Mouse (Mus musculus) cerebellum, adult 2 months (tissue): Measurements from ENCODE around the gene Ifi202b. TPM values are rescaled to one million over a fixed set of nuclear protein-coding genes. Genes with fewer than 3 reads are reported as not detected.
A peak's percentile ranks its signal among the peaks of the same experiment; 100 is the strongest.
"Not testable (repeated sequence)": the region's sequence is repeated elsewhere in the genome, so short reads cannot be mapped to it uniquely, and the experiment has no call there.

Experiments used
- DNase-seq, 2 experiments: peaks; one replicate each; pipeline ENCODE4 v3.0.0; 2021
- H3K27ac ChIP-seq: fragments of 200-500 bp; 2 replicates; pipeline ENCODE4 v1.5.1; 2012; ENCODE audit warnings: low read length, control low read depth, inconsistent platforms; ENCODE audit not compliant: insufficient read depth
- H3K27me3 ChIP-seq: fragments of 200-500 bp; 2 replicates; pipeline ENCODE4 v1.6.1; 2012; ENCODE audit warnings: inconsistent platforms, mild to moderate bottlenecking, low read length, moderate library complexity; ENCODE audit not compliant: control insufficient read depth, insufficient read depth
- H3K4me1 ChIP-seq: fragments of 200-500 bp; 2 replicates; pipeline ENCODE4 v1.6.1; 2011; ENCODE audit warnings: low read length; ENCODE audit not compliant: control insufficient read depth, insufficient read depth
- H3K4me3 ChIP-seq: fragments of 200-500 bp; replicated peaks from 2 replicates; pipeline ENCODE3; 2011; ENCODE audit warnings: mild to moderate bottlenecking, low read depth, low read length, control low read depth; ENCODE audit not compliant: insufficient read depth
- CTCF ChIP-seq: fragments of 200-500 bp; IDR thresholded peaks from 2 replicates; pipeline ENCODE4 v1.5.1; 2011; ENCODE audit warnings: low read depth, mild to moderate bottlenecking, control low read depth, low read length, moderate library complexity, borderline replicate concordance; ENCODE audit not compliant: insufficient read depth
- POLR2A ChIP-seq: fragments of 200-500 bp; IDR thresholded peaks from 2 replicates; pipeline ENCODE4 v1.6.1; 2011; ENCODE audit warnings: low read length, control low read depth, borderline replicate concordance; ENCODE audit not compliant: insufficient read depth
- WGBS: fragments of 180-500 bp; shearing (Covaris S2); methylation state at CpG from one replicate; pipeline ENCODE4 v1.1.7; 2018; 5-methylcytosine and 5-hydroxymethylcytosine counted together
- polyA plus RNA-seq: library from polyadenylated mRNA; depleted of rRNA; stranded (reverse); fragments of >200 nt; gene quantifications from 2 replicates; pipeline ENCODE4 v1.2.3, GENCODE M21; 2012; rRNA removed

The Ifi202b gene
- polyA plus RNA-seq, 1 experiment, result not detected

DNA sequence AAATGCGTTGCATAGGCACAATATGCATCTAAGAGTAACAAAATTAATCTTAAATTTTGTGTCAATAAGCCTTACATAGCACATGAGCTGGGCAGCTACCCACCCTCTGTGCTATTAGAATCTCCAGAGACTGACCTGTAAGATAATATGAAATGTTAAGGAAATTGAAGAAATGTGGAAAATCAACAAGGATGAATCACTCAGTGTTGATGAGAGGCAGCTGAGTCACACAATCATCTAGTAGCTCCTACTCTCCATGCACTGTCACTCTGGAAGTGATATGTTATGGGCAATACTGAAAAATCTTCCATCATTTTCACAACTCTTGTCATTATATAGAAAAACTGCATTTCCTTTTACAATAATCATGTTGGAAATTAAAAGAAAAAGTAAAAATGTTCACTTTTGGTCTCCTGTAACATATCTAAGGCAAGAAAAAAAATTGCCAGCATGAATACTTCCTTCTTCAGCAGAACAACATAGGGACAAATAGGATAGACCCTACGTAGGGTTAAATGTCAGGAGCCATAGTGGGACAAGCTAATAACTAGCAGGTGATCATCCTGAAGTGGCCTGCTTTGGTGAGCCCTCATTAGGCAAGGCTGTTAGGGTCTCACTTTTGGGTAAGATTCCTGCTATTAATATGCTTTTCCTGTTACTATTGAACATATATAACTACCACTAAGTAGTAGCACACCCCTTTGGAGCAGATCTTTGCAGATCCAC, 27.3 kb downstream of the Ifi202b start:
- WGBS, result 89% methylated on average over 2 of the region's 2 CpGs
- H3K4me1 ChIP-seq, result no peaks in the 10 kb centered on the region
- no peak overlapping the region for H3K27ac ChIP-seq
- no peak for TF ChIP-seq POLR2A
- no peak for TF ChIP-seq CTCF
- H3K27me3 ChIP-seq, result no peaks in the 10 kb centered on the region
- H3K4me3 ChIP-seq, result no peak overlapping the region
- DNase-seq, result no peak

DNA sequence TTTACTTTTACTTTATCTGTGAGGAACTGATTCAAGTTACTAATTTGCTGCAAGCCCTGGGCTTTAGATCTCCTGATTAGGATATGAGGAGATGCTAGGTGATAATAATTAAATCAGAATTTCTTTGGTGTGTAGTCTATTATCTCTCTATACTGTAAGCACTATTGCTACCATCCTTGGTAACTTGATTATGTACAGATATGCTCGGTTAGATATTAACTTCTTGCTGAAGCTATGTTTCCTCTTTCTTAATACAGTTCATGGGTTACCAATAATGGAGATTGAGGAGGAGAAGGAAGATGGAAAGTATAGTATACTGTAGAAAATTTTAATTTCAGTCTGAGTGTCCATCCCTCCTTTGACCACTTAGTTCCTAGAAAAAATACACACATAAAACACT, 29.0 kb downstream of the Ifi202b start:
- no peaks in the 10 kb centered on the region for H3K4me1 ChIP-seq
- DNase-seq, result no peak
- H3K27ac ChIP-seq, result no peak overlapping the region
- 85% methylated on average over 1 of the region's 1 CpGs for WGBS
- H3K4me3 ChIP-seq, result no peak overlapping the region
- no peaks in the 10 kb centered on the region for H3K27me3 ChIP-seq
- TF ChIP-seq CTCF (no peak), POLR2A (no peak)

DNA sequence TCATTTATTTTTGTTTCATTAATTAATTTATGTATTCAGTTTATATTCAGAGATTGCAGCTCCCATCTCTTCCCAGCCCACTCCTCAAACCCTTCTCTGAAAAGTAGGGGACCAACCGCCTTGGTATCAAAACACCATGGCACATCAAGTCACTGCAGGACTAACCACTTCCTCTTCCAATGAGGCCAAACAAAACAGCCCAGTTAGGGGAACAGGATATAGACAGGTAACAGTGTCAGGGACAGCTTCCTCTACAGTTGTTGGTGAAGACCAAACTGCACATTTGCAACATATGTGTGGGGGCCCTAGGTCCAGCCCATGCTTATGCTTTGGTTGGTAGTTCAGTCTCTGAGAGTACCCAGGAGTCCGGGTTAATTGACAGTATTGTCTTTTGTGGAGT, 33.5 kb downstream of the Ifi202b start:
- not testable (repeated sequence) for H3K4me1 ChIP-seq, H3K27ac ChIP-seq, H3K4me3 ChIP-seq, DNase-seq, H3K27me3 ChIP-seq
- 90% methylated on average over 2 of the region's 2 CpGs for WGBS

DNA sequence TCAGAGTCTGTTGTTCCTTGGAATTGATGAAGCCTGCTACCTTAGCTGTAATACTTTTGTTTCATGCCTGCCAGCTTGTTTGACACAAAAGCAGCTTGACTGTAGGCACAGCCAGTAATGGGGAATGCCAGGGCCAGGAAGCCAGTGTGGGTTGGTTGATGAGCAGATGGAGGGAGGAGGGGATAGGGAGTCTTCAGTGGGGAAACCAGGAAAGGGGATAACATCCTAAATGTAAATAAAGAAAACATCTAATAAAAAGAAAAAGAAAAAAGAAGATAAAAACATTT, 39.8 kb downstream of the Ifi202b start:
- peak in 1 of 2 experiments; percentile 14 for DNase-seq
- not testable (repeated sequence) for H3K4me1 ChIP-seq, H3K4me3 ChIP-seq, H3K27me3 ChIP-seq, H3K27ac ChIP-seq

DNA sequence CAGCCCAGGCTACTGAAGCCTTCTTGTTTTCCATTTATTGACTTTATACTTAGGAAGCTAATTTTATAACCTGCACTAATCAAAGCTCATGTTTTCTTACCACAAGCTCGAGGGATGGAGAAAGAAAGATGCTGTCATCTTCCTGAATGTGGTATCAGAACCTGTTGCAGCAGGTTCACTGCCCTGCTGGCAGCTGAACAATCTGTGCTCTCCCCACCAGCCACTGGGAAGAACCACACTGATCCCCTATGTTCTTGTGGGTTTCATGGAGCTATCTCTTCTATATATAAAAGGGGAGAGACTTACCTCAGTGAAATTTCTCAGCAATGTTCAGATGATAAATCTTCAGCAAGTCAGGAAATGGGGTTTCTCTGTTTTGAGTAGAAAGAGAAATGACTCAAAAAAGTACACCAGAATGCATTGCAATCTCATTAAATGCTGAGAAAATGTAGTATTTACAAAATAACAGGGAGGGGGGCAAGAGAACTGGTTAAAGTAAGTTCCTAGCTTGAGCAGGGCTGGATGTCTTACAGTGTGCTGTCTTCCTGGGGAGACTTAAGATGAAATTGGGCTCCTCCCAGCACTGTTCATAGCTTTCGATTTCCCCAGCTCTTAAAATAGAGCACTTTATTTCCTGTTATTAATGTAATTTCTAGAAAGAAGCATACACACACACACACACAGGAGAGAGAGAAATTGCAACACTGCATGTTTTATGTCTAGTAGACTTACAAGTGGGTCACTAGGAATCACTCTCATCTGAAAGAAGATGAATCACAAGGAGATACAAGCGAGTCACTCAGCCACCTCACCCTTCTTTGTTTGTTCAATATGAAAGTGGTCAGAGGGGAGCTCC, 40.4 kb downstream of the Ifi202b start, which contains the start of the genes Mndal and Ifi203:
Mndal (minus strand) TSS at position 568 of the 856 bp plus-strand sequence.
Ifi203 (minus strand) TSS at position 749 of the 856 bp plus-strand sequence.
- WGBS, result 22% methylated on average over 3 of the region's 3 CpGs
- DNase-seq, result not testable (repeated sequence)

DNA sequence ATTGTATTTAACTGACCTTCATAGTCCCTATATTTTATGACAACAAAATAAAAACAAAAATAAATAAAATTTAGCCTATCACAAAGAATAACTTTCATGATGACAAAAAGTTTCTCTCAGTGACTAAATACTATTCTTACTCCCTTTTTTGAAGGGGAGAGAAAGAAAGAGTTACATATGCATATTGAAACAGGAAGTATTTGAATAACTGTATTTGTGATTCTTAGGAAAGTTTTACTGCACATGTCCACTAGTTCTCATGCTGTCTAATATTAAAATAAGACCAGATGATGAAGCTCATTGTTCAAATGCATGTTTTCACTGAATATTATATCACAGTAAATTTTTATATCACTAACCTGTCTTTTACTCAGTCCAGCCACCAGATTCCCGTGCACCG, 41.0 kb downstream of the Ifi202b start:
- H3K4me1 ChIP-seq, H3K4me3 ChIP-seq, H3K27me3 ChIP-seq, H3K27ac ChIP-seq, DNase-seq: not testable (repeated sequence)
- 91% methylated on average over 2 of the region's 2 CpGs for WGBS

More for the DNA sequence above, 40.4 kb downstream of the Ifi202b start, which contains the start of the genes Mndal and Ifi203:
- not testable (repeated sequence) for H3K27ac ChIP-seq, H3K4me1 ChIP-seq, H3K27me3 ChIP-seq, H3K4me3 ChIP-seq

DNA sequence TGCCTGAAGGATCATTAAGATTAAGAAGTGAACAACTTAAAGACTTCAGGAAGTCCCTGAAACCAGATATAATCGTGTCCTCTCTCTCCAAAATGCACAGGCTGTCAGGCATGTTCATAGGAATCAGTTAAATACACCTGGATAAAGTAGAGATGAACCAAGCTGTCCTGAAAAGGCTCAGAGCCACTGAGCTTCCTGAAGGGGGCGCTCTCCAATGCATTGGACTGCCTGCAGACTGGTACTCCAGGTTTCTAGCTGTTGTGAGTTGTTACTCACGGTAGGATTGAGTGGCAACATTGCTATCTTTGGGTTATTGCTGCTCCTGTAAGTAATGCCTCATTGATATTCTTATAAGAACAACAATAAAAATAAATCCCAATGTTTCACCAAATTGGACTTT, 63.3 kb downstream of the Ifi202b start:
- not testable (repeated sequence) for H3K27me3 ChIP-seq, H3K4me1 ChIP-seq, DNase-seq, H3K27ac ChIP-seq, H3K4me3 ChIP-seq
- 64% methylated on average over 3 of the region's 3 CpGs for WGBS

DNA sequence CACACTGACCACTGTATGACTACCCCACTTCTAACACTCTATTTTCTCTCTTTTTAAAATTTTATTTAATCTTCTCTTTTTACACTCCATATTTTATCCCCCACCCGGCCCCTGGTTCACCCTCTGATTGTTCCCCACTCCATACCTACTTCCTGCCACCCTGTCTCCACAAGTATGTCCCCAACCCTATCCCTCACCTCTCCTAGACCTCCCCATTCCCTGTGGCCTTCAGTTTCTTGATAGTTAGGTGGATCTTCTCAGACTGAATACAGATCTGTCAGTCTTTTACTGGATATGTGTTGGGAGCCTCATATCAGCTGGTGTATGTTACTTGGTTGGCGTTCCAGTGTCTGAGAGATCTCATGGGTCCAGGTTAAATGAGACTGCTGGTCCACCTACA, 68.0 kb downstream of the Ifi202b start:
- H3K4me1 ChIP-seq, result no peaks in the 10 kb centered on the region
- WGBS, result 85% methylated on average over 2 of the region's 2 CpGs
- H3K27me3 ChIP-seq, result no peaks in the 10 kb centered on the region
- no peak overlapping the region for H3K4me3 ChIP-seq
- H3K27ac ChIP-seq, result no peak overlapping the region
- no peak for TF ChIP-seq POLR2A
- TF ChIP-seq CTCF, result no peak
- no peak for DNase-seq

DNA sequence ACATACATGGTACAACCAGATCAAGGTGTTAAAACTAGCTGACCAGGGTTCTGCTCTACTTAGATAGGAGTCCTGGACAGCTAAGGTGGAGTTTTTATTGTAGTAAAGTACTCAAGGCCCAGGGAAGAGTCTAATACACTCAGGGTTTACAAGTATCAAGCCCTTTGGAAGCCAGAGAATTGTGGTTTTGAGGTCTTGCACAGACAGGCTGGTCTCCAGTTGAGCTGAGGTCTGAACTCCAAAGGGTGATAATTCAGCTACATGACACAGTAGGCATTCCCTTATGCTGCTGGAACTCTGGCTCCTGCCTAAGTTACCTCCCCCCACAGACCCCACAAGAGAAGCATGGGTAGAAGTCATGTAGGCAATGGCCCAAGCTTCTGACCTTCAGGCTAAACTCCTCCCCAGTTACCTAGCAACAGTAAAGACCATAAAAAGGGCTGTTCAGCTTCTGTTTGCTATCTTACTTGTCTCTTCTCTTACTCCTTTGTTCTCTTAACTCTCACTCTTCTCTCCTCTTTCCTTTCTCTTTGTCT, 69.2 kb downstream of the Ifi202b start:
- H3K27me3 ChIP-seq, H3K27ac ChIP-seq, DNase-seq, H3K4me1 ChIP-seq, H3K4me3 ChIP-seq: not testable (repeated sequence)

Other genes with a start within 250 kb of the Ifi202b start
- gene Ifi207, start 241.0 kb downstream of the Ifi202b start, polyA plus RNA-seq, result 0.15 and 0.21 TPM in 2 replicates
- 0.16 and 0.30 TPM in 2 replicates for gene Ifi204, start 215.8 kb downstream of the Ifi202b start, polyA plus RNA-seq
- 0.11 and 0.14 TPM in 2 replicates for gene Ifi211, start 69.7 kb downstream of the Ifi202b start, polyA plus RNA-seq
- gene Mndal, start 40.3 kb downstream of the Ifi202b start, polyA plus RNA-seq, result 3.5 TPM in 2 replicates
- gene Ifi203, start 40.1 kb downstream of the Ifi202b start, polyA plus RNA-seq, result 1.4 and 1.7 TPM in 2 replicates
- not detected in 2 replicates for gene Ifi205, start 49.1 kb upstream of the Ifi202b start, polyA plus RNA-seq
- gene Olfr433, start 58.0 kb upstream of the Ifi202b start, polyA plus RNA-seq, result not detected in 2 replicates
- not detected in 2 replicates for gene Olfr432, start 66.5 kb upstream of the Ifi202b start, polyA plus RNA-seq
- not detected in 2 replicates for gene Olfr430, start 83.9 kb upstream of the Ifi202b start, polyA plus RNA-seq
- gene Olfr429, start 101.6 kb upstream of the Ifi202b start, polyA plus RNA-seq, result not detected in 2 replicates
- not detected in 2 replicates for gene Olfr427, start 114.1 kb upstream of the Ifi202b start, polyA plus RNA-seq
- gene Olfr231, start 138.4 kb upstream of the Ifi202b start, polyA plus RNA-seq, result not detected in 2 replicates
- gene Olfr424, start 148.8 kb upstream of the Ifi202b start, polyA plus RNA-seq, result not detected in 2 replicates
- gene Olfr420, start 172.9 kb upstream of the Ifi202b start, polyA plus RNA-seq, result not detected in 2 replicates
- gene Spta1, start 190.0 kb upstream of the Ifi202b start, polyA plus RNA-seq, result 0.02 and 0.03 TPM in 2 replicates